Mouse (Mus musculus) ES-E14 (cell line): ENCODE measurements around the gene Phospho1.

Experiments used
- CHD2 ChIP-seq: IDR thresholded peaks from 2 replicates; pipeline ENCODE4 v1.6.1; 2014; ENCODE audit warnings: mild to moderate bottlenecking, low read depth, low read length, inconsistent platforms
- HCFC1 ChIP-seq: IDR thresholded peaks from 2 replicates; pipeline ENCODE4 v1.6.1; 2012; ENCODE audit warnings: low read length, inconsistent platforms, borderline replicate concordance; ENCODE audit not compliant: insufficient read depth
- ZC3H11A ChIP-seq: IDR thresholded peaks from 2 replicates; pipeline ENCODE4 v1.6.1; 2012; ENCODE audit warnings: low read depth, mild to moderate bottlenecking, inconsistent platforms, low read length, borderline replicate concordance
- ZNF384 ChIP-seq: IDR thresholded peaks from 2 replicates; pipeline ENCODE4 v1.6.1; 2012; ENCODE audit warnings: low read depth, low read length, inconsistent platforms

- no peak for TF ChIP-seq HCFC1
- no peak for TF ChIP-seq CHD2
- no peak for TF ChIP-seq ZNF384
- no peak for TF ChIP-seq ZC3H11A
These were observed 17.9 kb downstream of the Phospho1 start, which contains the start of gene Abi3 for GRCm38 (mm10) chr11:95842074-95842681.
